Mouse (Mus musculus): ENCODE results near the gene Ppp1r9a. TPM values are rescaled to one million over a fixed set of nuclear protein-coding genes. Genes with fewer than 3 reads are reported as not detected.
A peak's percentile ranks its signal among the peaks of the same experiment; 100 is the strongest.

Gene Ppp1r9a
- polyA plus RNA-seq, 1 experiment from 2014 or later = 25.2 TPM

- H3K9me3 ChIP-seq (ENCODE audit: low read depth, low read length) = no peaks in the 10 kb centered on the region
- 0 out of 2 replicates have a peak, but pooled peaks cover 4% of the 10 kb centered on the region for H3K4me1 ChIP-seq (ENCODE audit: insufficient read depth)
- H3K9ac ChIP-seq = no peak overlapping the region
- H3K4me2 ChIP-seq = no peak overlapping the region
- TF ChIP-seq CTCF (IDR thresholded peaks at IDR 0.05; ENCODE audit: low read depth) = no peak
- 32% methylated on average over 4 of the region's 4 CpGs for WGBS
- no peak overlapping the region for H3K4me3 ChIP-seq (ENCODE audit: low read depth, low read length)
- H3K27me3 ChIP-seq (ENCODE audit: insufficient read depth, low read length) = no peaks in the 10 kb centered on the region
- DNase-seq (peak; percentile 74), ATAC-seq (ENCODE audit: insufficient read depth) (no peak; the same call in 1 of the 2 replicates)
- H3K36me3 ChIP-seq (ENCODE audit: insufficient read depth) = no peaks in the 10 kb centered on the region
- no peak overlapping the region for H3K27ac ChIP-seq (ENCODE audit: low read depth)
Observed at GRCm38 (mm10) chr6:5189507-5189906, 286.8 kb downstream of the Ppp1r9a start.

GRCm38 (mm10) chr6:5190761-5191160 is 288.0 kb downstream of the Ppp1r9a start:
- Histone ChIP-seq H3K27me3 (ENCODE audit: insufficient read depth, low read length) (no peaks in the 10 kb centered on the region), H3K4me1 (ENCODE audit: insufficient read depth) (0 out of 2 replicates have a peak, but pooled peaks cover 4% of the 10 kb centered on the region), H3K36me3 (ENCODE audit: insufficient read depth) (no peaks in the 10 kb centered on the region), H3K9ac (no peak overlapping the region), H3K9me3 (ENCODE audit: low read depth, low read length) (no peaks in the 10 kb centered on the region), H3K4me2 (no peak overlapping the region), H3K27ac (ENCODE audit: low read depth) (no peak overlapping the region), H3K4me3 (ENCODE audit: low read depth, low read length) (no peak overlapping the region)
- no peak for TF ChIP-seq CTCF (IDR thresholded peaks at IDR 0.05; ENCODE audit: low read depth)
- whole genome bisulfite sequencing = 70% methylated on average over 4 of the region's 4 CpGs
- no peak for DNase-seq
- ATAC-seq (ENCODE audit: insufficient read depth) = no peak

GRCm38 (mm10) chr6:5193693-5194092 is 291.0 kb downstream of the Ppp1r9a start, which contains the start of gene Pon1:
TSS of gene Pon1 (minus strand) at chr6:5193946.
- Histone ChIP-seq H3K9me3 (ENCODE audit: low read depth, low read length) (no peaks in the 10 kb centered on the region), H3K27me3 (ENCODE audit: insufficient read depth, low read length) (no peaks in the 10 kb centered on the region), H3K4me2 (no peak within 1 kb of the TSS), H3K4me1 (ENCODE audit: insufficient read depth) (0 out of 2 replicates have a peak, but pooled peaks cover 4% of the 10 kb centered on the region), H3K9ac (no peak within 1 kb of the TSS), H3K36me3 (ENCODE audit: insufficient read depth) (no peaks in the 10 kb centered on the region), H3K27ac (ENCODE audit: low read depth) (no peak within 1 kb of the TSS), H3K4me3 (ENCODE audit: low read depth, low read length) (no peak within 1 kb of the TSS)
- TF ChIP-seq CTCF (IDR thresholded peaks at IDR 0.05; ENCODE audit: low read depth) = no peak
- WGBS = 37% methylated on average over 5 of the region's 5 CpGs
- ATAC-seq (ENCODE audit: insufficient read depth) (peak; percentile 54; the same call in 1 of the 2 replicates), DNase-seq (no peak)

- no peaks in the 10 kb centered on the region for H3K27me3 ChIP-seq (ENCODE audit: insufficient read depth, low read length)
- no peaks in the 10 kb centered on the region for H3K36me3 ChIP-seq (ENCODE audit: insufficient read depth)
- no peak overlapping the region for H3K27ac ChIP-seq (ENCODE audit: low read depth)
- no peak for ATAC-seq (ENCODE audit: insufficient read depth)
- TF ChIP-seq CTCF (IDR thresholded peaks at IDR 0.05; ENCODE audit: low read depth) = no peak
- H3K4me1 ChIP-seq (ENCODE audit: insufficient read depth) = no peaks in the 10 kb centered on the region
- H3K9ac ChIP-seq = no peak overlapping the region
- H3K9me3 ChIP-seq (ENCODE audit: low read depth, low read length) = no peaks in the 10 kb centered on the region
- DNase-seq = no peak
- no peak overlapping the region for H3K4me3 ChIP-seq (ENCODE audit: low read depth, low read length)
- H3K4me2 ChIP-seq = no peak overlapping the region
- 84% methylated on average over 5 of the region's 5 CpGs for WGBS
Observed at GRCm38 (mm10) chr6:5198590-5198989, 295.9 kb downstream of the Ppp1r9a start.

GRCm38 (mm10) chr6:5199376-5199905 is 296.7 kb downstream of the Ppp1r9a start:
- DNase-seq = no peak
- no peaks in the 10 kb centered on the region for H3K27me3 ChIP-seq (ENCODE audit: insufficient read depth, low read length)
- TF ChIP-seq CTCF (IDR thresholded peaks at IDR 0.05; ENCODE audit: low read depth) = no peak

DNA sequence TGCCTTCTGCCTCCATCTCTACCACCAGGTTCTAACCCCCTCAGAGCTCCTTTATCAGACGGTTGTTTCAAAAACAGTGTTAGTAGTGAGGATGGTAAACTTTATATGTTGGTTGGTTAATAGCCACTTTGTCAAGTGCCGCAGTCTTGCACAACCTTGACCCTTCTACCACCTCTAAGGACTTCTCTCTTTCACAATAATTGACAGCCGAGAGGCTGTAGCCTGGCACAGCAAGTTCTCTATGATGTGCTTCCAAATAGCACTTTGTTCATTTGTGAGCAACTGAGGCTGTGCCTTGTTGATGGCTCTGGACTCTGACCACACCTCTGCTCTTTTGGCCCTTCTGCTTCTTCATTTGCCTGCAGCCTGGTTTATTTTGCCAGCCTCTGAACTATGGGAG is 297.2 kb downstream of the Ppp1r9a start:
- WGBS = 67% methylated on average over 3 of the region's 3 CpGs
- H3K9me3 ChIP-seq (ENCODE audit: low read depth, low read length) = no peaks in the 10 kb centered on the region

More at GRCm38 (mm10) chr6:5199376-5199905, 296.7 kb downstream of the Ppp1r9a start:
- Histone ChIP-seq H3K27ac (ENCODE audit: low read depth) (no peak overlapping the region), H3K9ac (no peak overlapping the region), H3K4me1 (ENCODE audit: insufficient read depth) (no peaks in the 10 kb centered on the region), H3K9me3 (ENCODE audit: low read depth, low read length) (no peaks in the 10 kb centered on the region), H3K36me3 (ENCODE audit: insufficient read depth) (no peaks in the 10 kb centered on the region), H3K4me3 (ENCODE audit: low read depth, low read length) (no peak overlapping the region), H3K4me2 (no peak overlapping the region)
- WGBS = 84% methylated on average over 8 of the region's 8 CpGs
- ATAC-seq (ENCODE audit: insufficient read depth) = no peak

DNA sequence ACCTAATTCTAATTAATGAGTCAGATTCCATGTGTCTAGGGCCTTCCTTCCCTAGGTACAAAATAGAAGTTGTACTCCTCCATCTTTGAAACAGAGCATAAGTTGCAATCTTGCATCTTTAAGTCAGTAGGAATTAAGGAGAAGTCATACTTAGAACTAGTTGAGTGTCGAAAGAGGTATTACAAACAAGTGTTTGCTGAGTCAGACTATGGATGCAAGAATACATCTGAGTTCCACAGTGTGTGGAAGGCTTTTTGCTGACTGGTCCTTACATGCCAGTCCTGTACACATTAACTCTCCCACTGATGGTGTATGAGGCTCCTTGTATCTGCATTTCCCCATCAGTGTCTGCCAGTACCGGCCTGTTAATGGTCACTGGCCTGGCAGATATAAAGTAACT is 305.1 kb downstream of the Ppp1r9a start:
- ATAC-seq (ENCODE audit: insufficient read depth) (no peak), DNase-seq (no peak)
- H3K4me2 ChIP-seq = no peak overlapping the region
- no peak overlapping the region for H3K9ac ChIP-seq
- H3K36me3 ChIP-seq (ENCODE audit: insufficient read depth) = no peaks in the 10 kb centered on the region
- H3K27ac ChIP-seq (ENCODE audit: low read depth) = no peak overlapping the region
- H3K9me3 ChIP-seq (ENCODE audit: low read depth, low read length) = no peaks in the 10 kb centered on the region
- no peak for TF ChIP-seq CTCF (IDR thresholded peaks at IDR 0.05; ENCODE audit: low read depth)
- WGBS = 70% methylated on average over 2 of the region's 2 CpGs
- no peaks in the 10 kb centered on the region for H3K4me1 ChIP-seq (ENCODE audit: insufficient read depth)
- no peaks in the 10 kb centered on the region for H3K27me3 ChIP-seq (ENCODE audit: insufficient read depth, low read length)
- no peak overlapping the region for H3K4me3 ChIP-seq (ENCODE audit: low read depth, low read length)

More for the DNA sequence above, 297.2 kb downstream of the Ppp1r9a start:
- Histone ChIP-seq H3K27me3 (ENCODE audit: insufficient read depth, low read length) (no peaks in the 10 kb centered on the region), H3K4me2 (no peak overlapping the region), H3K36me3 (ENCODE audit: insufficient read depth) (no peaks in the 10 kb centered on the region), H3K9ac (no peak overlapping the region), H3K27ac (ENCODE audit: low read depth) (no peak overlapping the region), H3K4me1 (ENCODE audit: insufficient read depth) (no peaks in the 10 kb centered on the region), H3K4me3 (ENCODE audit: low read depth, low read length) (no peak overlapping the region)
- ATAC-seq (ENCODE audit: insufficient read depth) = no peak
- DNase-seq = no peak
- TF ChIP-seq CTCF (IDR thresholded peaks at IDR 0.05; ENCODE audit: low read depth) = no peak

Other genes starting within 250 kb of the Ppp1r9a start
- gene Sgce, start 155.7 kb upstream of the Ppp1r9a start, polyA plus RNA-seq (2014; fragmentation: Nextera tagmentation; extraction: Ambion mirVana) = 49.9 and 52.7 TPM in 2 replicates
- gene Peg10, start 155.6 kb upstream of the Ppp1r9a start, polyA plus RNA-seq (2014; fragmentation: Nextera tagmentation; extraction: Ambion mirVana) = 4.0 and 4.3 TPM in 2 replicates

Data from lung, embryonic 14.5 days (tissue).